Mouse (Mus musculus) embryonic facial prominence, embryonic 10.5 days (tissue): ENCODE measurements around the gene Pgbd5. TPM values are rescaled to one million over a fixed set of nuclear protein-coding genes. Genes with fewer than 3 reads are reported as not detected.

ENCODE experiments used
- DNase-seq: peaks from one replicate; pipeline ENCODE4 v3.0.0-alpha.2; 2017; ENCODE audit warnings: low spot score
- H3K27ac ChIP-seq: fragments of 300-500 bp; sonication (generic); replicated peaks from 2 replicates; pipeline ENCODE4 v1.5.1; 2016; ENCODE audit warnings: mild to moderate bottlenecking
- H3K27me3 ChIP-seq: fragments of 300-500 bp; sonication (generic); replicated peaks from 2 replicates; pipeline ENCODE4 v1.6.1; 2016; ENCODE audit warnings: low read depth, mild to moderate bottlenecking; ENCODE audit not compliant: poor library complexity, severe bottlenecking
- H3K36me3 ChIP-seq: fragments of 300-500 bp; sonication (generic); replicated peaks from 2 replicates; pipeline ENCODE4 v1.6.1; 2016; ENCODE audit warnings: mild to moderate bottlenecking, moderate library complexity
- H3K4me1 ChIP-seq: fragments of 300-500 bp; sonication (generic); 2 replicates; pipeline ENCODE4 v1.6.1; 2016
- H3K4me3 ChIP-seq: fragments of 300-500 bp; sonication (generic); 2 replicates; pipeline ENCODE4 v1.5.1; 2016; ENCODE audit warnings: mild to moderate bottlenecking, moderate library complexity
- H3K9me3 ChIP-seq: fragments of 300-500 bp; sonication (generic); 2 replicates; pipeline ENCODE4 v1.6.1; 2016; ENCODE audit warnings: mild to moderate bottlenecking
- WGBS: fragments of 180-500 bp; shearing (Covaris S2); methylation state at CpG from one replicate; pipeline ENCODE4 v1.1.7; 2016; 5-methylcytosine and 5-hydroxymethylcytosine counted together
- polyA plus RNA-seq: library from polyadenylated mRNA; unstranded; fragments of >200 nt; fragmentation: Nextera tagmentation; extraction: Ambion mirVana; gene quantifications from 2 replicates; pipeline ENCODE4 v1.2.1, GENCODE M21; 2016

Pgbd5 gene
- polyA plus RNA-seq, 1 experiment from 2014 or later: 1.1 TPM

- DNase-seq: no peak
- Histone ChIP-seq H3K27me3 (no peaks in the 10 kb centered on the region), H3K4me1 (peaks cover 12% of the 10 kb centered on the region), H3K27ac (no peak overlapping the region), H3K36me3 (no peaks in the 10 kb centered on the region), H3K9me3 (no peaks in the 10 kb centered on the region), H3K4me3 (no peak overlapping the region)
- 95% methylated on average over 5 of the region's 5 CpGs for WGBS
Measured at GRCm38 (mm10) chr8:124418927-124419326, 20.5 kb downstream of the Pgbd5 start.

GRCm38 (mm10) chr8:124418185-124418584 lies 21.3 kb downstream of the Pgbd5 start:
- H3K27me3 ChIP-seq: no peaks in the 10 kb centered on the region
- H3K4me1 ChIP-seq: peaks cover 12% of the 10 kb centered on the region
- no peak for DNase-seq
- no peaks in the 10 kb centered on the region for H3K36me3 ChIP-seq
- no peak overlapping the region for H3K27ac ChIP-seq
- H3K9me3 ChIP-seq: no peaks in the 10 kb centered on the region
- WGBS: 89% methylated on average over 6 of the region's 6 CpGs
- H3K4me3 ChIP-seq: no peak overlapping the region

- Histone ChIP-seq H3K27me3 (no peaks in the 10 kb centered on the region), H3K36me3 (no peaks in the 10 kb centered on the region), H3K27ac (no peak overlapping the region), H3K9me3 (no peaks in the 10 kb centered on the region), H3K4me3 (no peak overlapping the region), H3K4me1 (peaks cover 10% of the 10 kb centered on the region)
- DNase-seq: no peak
- WGBS: 79% methylated on average over 7 of the region's 7 CpGs
Measured at GRCm38 (mm10) chr8:124416646-124417045, 22.8 kb downstream of the Pgbd5 start.

GRCm38 (mm10) chr8:124415789-124416188 lies 23.7 kb downstream of the Pgbd5 start:
- Histone ChIP-seq H3K9me3 (no peaks in the 10 kb centered on the region), H3K27ac (no peak overlapping the region), H3K4me3 (no peak overlapping the region), H3K4me1 (peaks cover 4% of the 10 kb centered on the region; the same call in 1 of the 2 replicates), H3K27me3 (no peaks in the 10 kb centered on the region), H3K36me3 (no peaks in the 10 kb centered on the region)
- 88% methylated on average over 3 of the region's 3 CpGs for WGBS
- DNase-seq: no peak

- H3K27me3 ChIP-seq: no peaks in the 10 kb centered on the region
- WGBS: 86% methylated on average over 8 of the region's 8 CpGs
- H3K27ac ChIP-seq: no peak overlapping the region
- H3K4me1 ChIP-seq: peaks cover 4% of the 10 kb centered on the region; the same call in 1 of the 2 replicates
- no peak for DNase-seq
- no peaks in the 10 kb centered on the region for H3K36me3 ChIP-seq
- no peak overlapping the region for H3K4me3 ChIP-seq
- H3K9me3 ChIP-seq: no peaks in the 10 kb centered on the region
Measured at GRCm38 (mm10) chr8:124415002-124415401, 24.5 kb downstream of the Pgbd5 start.

GRCm38 (mm10) chr8:124413244-124413965 lies 26.1 kb downstream of the Pgbd5 start:
- no peak for DNase-seq
- Histone ChIP-seq H3K27ac (no peak overlapping the region), H3K4me1 (peaks cover 4% of the 10 kb centered on the region; the same call in 1 of the 2 replicates), H3K4me3 (no peak overlapping the region), H3K27me3 (no peaks in the 10 kb centered on the region), H3K9me3 (no peaks in the 10 kb centered on the region), H3K36me3 (no peaks in the 10 kb centered on the region)
- 82% methylated on average over 11 of the region's 11 CpGs for WGBS

GRCm38 (mm10) chr8:124412496-124413243 lies 26.8 kb downstream of the Pgbd5 start:
- Histone ChIP-seq H3K27me3 (no peaks in the 10 kb centered on the region), H3K9me3 (no peaks in the 10 kb centered on the region), H3K36me3 (no peaks in the 10 kb centered on the region), H3K4me3 (no peak overlapping the region), H3K4me1 (peaks cover 4% of the 10 kb centered on the region; the same call in 1 of the 2 replicates), H3K27ac (no peak overlapping the region)
- 86% methylated on average over 19 of the region's 19 CpGs for WGBS
- no peak for DNase-seq

GRCm38 (mm10) chr8:124404471-124405260 lies 34.8 kb downstream of the Pgbd5 start:
- Histone ChIP-seq H3K4me3 (no peak overlapping the region), H3K27ac (no peak overlapping the region), H3K4me1 (peaks cover 6% of the 10 kb centered on the region; the same call in 1 of the 2 replicates), H3K9me3 (no peaks in the 10 kb centered on the region), H3K36me3 (no peaks in the 10 kb centered on the region), H3K27me3 (no peaks in the 10 kb centered on the region)
- DNase-seq: no peak
- WGBS: 74% methylated on average over 12 of the region's 12 CpGs

GRCm38 (mm10) chr8:124403876-124404275 lies 35.6 kb downstream of the Pgbd5 start:
- peak; percentile 56 for DNase-seq
- Histone ChIP-seq H3K27me3 (no peaks in the 10 kb centered on the region), H3K4me1 (peaks cover 10% of the 10 kb centered on the region; the same call in 1 of the 2 replicates), H3K27ac (no peak overlapping the region), H3K36me3 (no peaks in the 10 kb centered on the region), H3K9me3 (no peaks in the 10 kb centered on the region), H3K4me3 (no peak overlapping the region)
- 57% methylated on average over 3 of the region's 3 CpGs for WGBS

GRCm38 (mm10) chr8:124399403-124399861 lies 40.0 kb downstream of the Pgbd5 start:
- Histone ChIP-seq H3K36me3 (no peaks in the 10 kb centered on the region), H3K27me3 (no peaks in the 10 kb centered on the region), H3K4me3 (no peak overlapping the region), H3K9me3 (no peaks in the 10 kb centered on the region), H3K27ac (no peak overlapping the region), H3K4me1 (0 out of 2 replicates have a peak, but pooled peaks cover 5% of the 10 kb centered on the region)
- 89% methylated on average over 11 of the region's 11 CpGs for WGBS
- no peak for DNase-seq

- WGBS: 33% methylated on average over 12 of the region's 12 CpGs
- no peak overlapping the region for H3K4me3 ChIP-seq
- no peaks in the 10 kb centered on the region for H3K36me3 ChIP-seq
- H3K9me3 ChIP-seq: no peaks in the 10 kb centered on the region
- DNase-seq: peak; percentile 61
- 0 out of 2 replicates have a peak, but pooled peaks cover 4% of the 10 kb centered on the region for H3K4me1 ChIP-seq
- no peak overlapping the region for H3K27ac ChIP-seq
- H3K27me3 ChIP-seq: no peaks in the 10 kb centered on the region
Measured at GRCm38 (mm10) chr8:124398843-124399402, 40.5 kb downstream of the Pgbd5 start.
